Mouse (Mus musculus) CH12.LX (cell line): ENCODE data around the gene Tpsab1. TPM values are rescaled to one million over a fixed set of nuclear protein-coding genes. Genes with fewer than 3 reads are reported as not detected.

ENCODE experiments used
- DNase-seq: peaks from one replicate; pipeline ENCODE4 v3.0.0-alpha.2; 2013; ENCODE audit errors: extremely low read depth
- H3K27ac ChIP-seq: 2 replicates; pipeline ENCODE4 v1.5.1; 2012; ENCODE audit warnings: low read depth, mild to moderate bottlenecking, control low read depth, moderate library complexity; ENCODE audit not compliant: insufficient read depth
- H3K27me3 ChIP-seq: replicated peaks from 2 replicates; pipeline ENCODE3; 2012; ENCODE audit warnings: inconsistent platforms
- H3K36me3 ChIP-seq, 2 experiments: replicated peaks in 1 of 2; 2 replicates each; pipeline versions ENCODE3 to v1.6.1; 2012; ENCODE audit warnings: inconsistent platforms in 1 of 2, low read length in 1 of 2, mild to moderate bottlenecking in 1 of 2, mixed read lengths in 1 of 2, moderate library complexity in 1 of 2; ENCODE audit not compliant: control insufficient read depth in 1 of 2, insufficient read depth in 1 of 2
- H3K4me1 ChIP-seq, 2 experiments: 2 replicates each; pipeline ENCODE4 v1.6.1; 2012; ENCODE audit warnings: inconsistent platforms in 1 of 2, moderate library complexity in 1 of 2; ENCODE audit not compliant: insufficient read depth in 2 of 2, control insufficient read depth in 1 of 2
- H3K4me2 ChIP-seq: 2 replicates; pipeline ENCODE4 v1.6.1; 2012; ENCODE audit warnings: low read depth, mild to moderate bottlenecking, control low read depth; ENCODE audit not compliant: poor library complexity, insufficient read depth, severe bottlenecking
- H3K4me3 ChIP-seq, 3 experiments: fragments of 150-350 bp in 1 of 3; sonication (generic) in 1 of 3; replicated peaks in 1 of 3; 2 replicates each; pipeline versions ENCODE3 to v1.5.1; 2011 to 2012; ENCODE audit warnings: low read depth in 2 of 3, low read length in 2 of 3, mild to moderate bottlenecking in 2 of 3, moderate library complexity in 2 of 3, control low read depth in 1 of 3, improper control_type of control experiment in 1 of 3, inconsistent platforms in 1 of 3, mixed read lengths in 1 of 3; ENCODE audit not compliant: poor library complexity in 1 of 3
- H3K79me2 ChIP-seq: replicated peaks from 2 replicates; pipeline ENCODE4 v1.6.1; 2012; ENCODE audit warnings: mild to moderate bottlenecking, moderate library complexity; ENCODE audit not compliant: control insufficient read depth, poor library complexity, insufficient read depth, severe bottlenecking; ENCODE audit errors: extremely low read depth
- H3K9ac ChIP-seq: 2 replicates; pipeline ENCODE4 v1.6.1; 2012; ENCODE audit warnings: low read depth, mild to moderate bottlenecking, control low read depth, moderate library complexity; ENCODE audit not compliant: insufficient read depth
- H3K9me3 ChIP-seq: replicated peaks from 2 replicates; pipeline ENCODE3; 2012; ENCODE audit warnings: low read length, inconsistent platforms, mixed read lengths
- BHLHE40 ChIP-seq: IDR thresholded peaks from 2 replicates; pipeline ENCODE4 v1.6.1; 2011; ENCODE audit warnings: mild to moderate bottlenecking, low read depth, low read length, improper control_type of control experiment
- CHD2 ChIP-seq: IDR thresholded peaks from 2 replicates; pipeline ENCODE4 v1.6.1; 2011; ENCODE audit warnings: low read length, improper control_type of control experiment
- CTCF ChIP-seq, 2 experiments: IDR thresholded peaks in 1 of 2; conservative IDR thresholded peaks in 1 of 2; 2 replicates each; pipeline ENCODE4 v1.5.1; 2011 to 2012; ENCODE audit warnings: low read depth in 2 of 2, low read length in 2 of 2, improper control_type of control experiment in 1 of 2, inconsistent platforms in 1 of 2, mild to moderate bottlenecking in 1 of 2, moderate library complexity in 1 of 2
- EP300 ChIP-seq: IDR thresholded peaks from 2 replicates; pipeline ENCODE4 v1.6.1; 2011; ENCODE audit warnings: low read length, improper control_type of control experiment
- ETS1 ChIP-seq: conservative IDR thresholded peaks from 2 replicates; pipeline ENCODE4 v1.6.1; 2012; ENCODE audit warnings: low read depth, mild to moderate bottlenecking, inconsistent platforms, low read length, improper control_type of control experiment, moderate library complexity
- GABPA ChIP-seq: IDR thresholded peaks from 2 replicates; pipeline ENCODE4 v1.6.1; 2012; ENCODE audit warnings: low read depth, low read length, improper control_type of control experiment, inconsistent platforms; ENCODE audit not compliant: insufficient replicate concordance
- HCFC1 ChIP-seq: IDR thresholded peaks from 2 replicates; pipeline ENCODE4 v1.6.1; 2012; ENCODE audit warnings: low read depth, mild to moderate bottlenecking, inconsistent platforms, low read length, improper control_type of control experiment
- IRF4 ChIP-seq: IDR thresholded peaks from 2 replicates; pipeline ENCODE4 v1.6.1; 2014; ENCODE audit warnings: low read depth, mild to moderate bottlenecking, inconsistent platforms, low read length, improper control_type of control experiment
- JUN ChIP-seq: IDR thresholded peaks from 2 replicates; pipeline ENCODE4 v1.6.1; 2011; ENCODE audit warnings: low read depth, mild to moderate bottlenecking, low read length, improper control_type of control experiment, moderate library complexity; ENCODE audit not compliant: insufficient read depth
- MAFK ChIP-seq: IDR thresholded peaks from 2 replicates; pipeline ENCODE4 v1.6.1; 2011; ENCODE audit warnings: low read length, improper control_type of control experiment; ENCODE audit not compliant: insufficient replicate concordance
- MAX ChIP-seq: IDR thresholded peaks from 2 replicates; pipeline ENCODE4 v1.6.1; 2011; ENCODE audit warnings: low read length, improper control_type of control experiment
- MAZ ChIP-seq: IDR thresholded peaks from 2 replicates; pipeline ENCODE4 v1.6.1; 2012; ENCODE audit warnings: low read depth, mild to moderate bottlenecking, inconsistent platforms, low read length, improper control_type of control experiment, moderate library complexity
- RAD21 ChIP-seq: IDR thresholded peaks from 2 replicates; pipeline ENCODE4 v1.6.1; 2011; ENCODE audit warnings: low read depth, mild to moderate bottlenecking, low read length, improper control_type of control experiment, moderate library complexity
- SIN3A ChIP-seq: IDR thresholded peaks from 2 replicates; pipeline ENCODE4 v1.6.1; 2012; ENCODE audit warnings: low read length, improper control_type of control experiment, inconsistent platforms
- SMC3 ChIP-seq: IDR thresholded peaks from 2 replicates; pipeline ENCODE4 v1.6.1; 2011; ENCODE audit warnings: low read depth, low read length, improper control_type of control experiment
- TBP ChIP-seq: conservative IDR thresholded peaks from 2 replicates; pipeline ENCODE4 v1.6.1; 2011; ENCODE audit warnings: low read depth, low read length, improper control_type of control experiment
- TCF12 ChIP-seq: IDR thresholded peaks from 2 replicates; pipeline ENCODE4 v1.6.1; 2014; ENCODE audit warnings: low read depth, mild to moderate bottlenecking, inconsistent platforms, low read length, improper control_type of control experiment
- USF1 ChIP-seq: IDR thresholded peaks from 2 replicates; pipeline ENCODE4 v1.6.1; 2014; ENCODE audit warnings: low read depth, mild to moderate bottlenecking, inconsistent platforms, low read length, improper control_type of control experiment
- USF2 ChIP-seq: conservative IDR thresholded peaks from 2 replicates; pipeline ENCODE4 v1.6.1; 2011; ENCODE audit warnings: low read depth, low read length, improper control_type of control experiment
- ZMIZ1 ChIP-seq: IDR thresholded peaks from 2 replicates; pipeline ENCODE4 v1.6.1; 2012; ENCODE audit warnings: low read depth, mild to moderate bottlenecking, inconsistent platforms, low read length, improper control_type of control experiment
- ZNF384 ChIP-seq: IDR thresholded peaks from 2 replicates; pipeline ENCODE4 v1.6.1; 2012; ENCODE audit warnings: low read depth, low read length, improper control_type of control experiment, inconsistent platforms
- dilution Hi-C: fragments of 300-500 bp; cut with MboI; formaldehyde crosslinking; loops from 2 replicates; pipeline ENCODE4 v1.14.3; 2020; ENCODE audit warnings: low sequenced_read_pairs; ENCODE audit not compliant: extremely low pct_unique_long_range_greater_than_20kb, extremely low pct_ligation_motif_present
- in situ Hi-C: fragments of 300-500 bp; cut with MboI; formaldehyde crosslinking; loops from 3 replicates; pipeline ENCODE4 v1.14.3; 2019; ENCODE audit warnings: low sequenced_read_pairs, low pct_ligation_motif_present, low pct_unique_long_range_greater_than_20kb, mixed read lengths
- polyA plus RNA-seq: library from polyadenylated mRNA; unstranded; fragments of >175 nt; gene quantifications from 2 replicates; pipeline ENCODE4 v1.2.1, GENCODE M21; 2012; ENCODE audit warnings: low read depth; ENCODE audit not compliant: insufficient read length
- total RNA-seq, 2 experiments: library from RNA; depleted of rRNA; stranded (reverse); fragments of 300-350 nt in 1 of 2; fragments of >200 nt in 1 of 2; gene quantifications; 2 replicates each; pipeline ENCODE4 v1.2.3; 2012 to 2014

Gene Tpsab1
- total and polyA plus RNA-seq, 3 experiments: not detected

DNA sequence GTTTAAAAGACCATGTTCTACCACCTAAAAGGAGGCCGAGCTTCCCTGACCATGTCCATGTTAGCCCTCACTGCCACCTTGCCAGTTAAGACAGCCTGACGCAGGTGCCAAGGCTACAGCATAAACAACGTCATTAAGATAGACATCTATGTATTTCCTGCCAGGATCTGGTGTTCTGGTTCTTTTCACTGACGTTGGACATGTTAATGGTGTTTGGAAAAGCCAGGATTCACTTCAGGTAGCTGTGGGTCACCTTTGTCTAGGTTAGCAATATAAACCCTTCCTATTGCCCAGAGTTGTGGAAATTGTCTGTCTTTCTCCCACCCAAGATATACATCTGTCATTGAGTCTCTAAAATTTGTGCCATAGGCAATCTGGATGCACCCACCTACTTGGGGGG lies 37.0 kb downstream of the Tpsab1 start, which contains the start of gene Prss28:
Prss28 (plus strand) TSS at position 301 of the 400 bp plus-strand sequence.
- Histone ChIP-seq H3K9me3 (peaks cover 8% of the 10 kb centered on the region), H3K4me1 (no peaks in the 10 kb centered on the region), H3K4me3 (no peak within 1 kb of the TSS), H3K27ac (no peak within 1 kb of the TSS), H3K4me2 (no peak within 1 kb of the TSS), H3K36me3 (no peaks in the 10 kb centered on the region), H3K79me2 (no peaks in the 10 kb centered on the region), H3K27me3 (peaks cover 91% of the 10 kb centered on the region), H3K9ac (no peak within 1 kb of the TSS)
- DNase-seq: no peak
- TF ChIP-seq MAZ (no peak), TCF12 (no peak), SIN3A (no peak), ZMIZ1 (no peak), GABPA (no peak), TBP (no peak), RAD21 (no peak), ETS1 (no peak), MAX (no peak), CHD2 (no peak), ZNF384 (no peak), HCFC1 (no peak), USF1 (no peak), USF2 (no peak), CTCF (conservative IDR thresholded peaks at IDR 0.05 in 1 of 2, IDR thresholded peaks at IDR 0.05 in 1 of 2; ENCODE audit: low read depth in 2 of 2, low read length in 2 of 2) (no peak), IRF4 (no peak), SMC3 (no peak)
- dilution Hi-C loops (no loop called here), in situ Hi-C loops (no loop called here)

- Histone ChIP-seq H3K79me2 (no peaks in the 10 kb centered on the region), H3K4me2 (no peak within 1 kb of the TSS), H3K9me3 (no peaks in the 10 kb centered on the region), H3K36me3 (no peaks in the 10 kb centered on the region), H3K4me1 (peaks cover 4 to 13% of the 10 kb centered on the region in 2 experiments; a peak in 3 of 4 replicates), H3K9ac (no peak within 1 kb of the TSS), H3K27ac (no peak within 1 kb of the TSS), H3K4me3 (no peak within 1 kb of the TSS), H3K27me3 (peaks cover 89% of the 10 kb centered on the region)
- TF ChIP-seq ZNF384 (peak; percentile 42; the same call in 1 of the 2 replicates), SIN3A (no peak), IRF4 (0 out of 2 replicates have a peak, but pooled peaks have one; percentile 14), EP300 (no peak), BHLHE40 (0 out of 2 replicates have a peak, but pooled peaks have one; percentile 20), MAFK (peak; percentile 38; the same call in 1 of the 2 replicates), JUN (no peak)
- dilution Hi-C loops (no loop called here), in situ Hi-C loops (loop anchor here (5.0 kb wide), 1 partner anchor 64 kb away; no protein-coding TSS in a partner anchor)
- no peak for DNase-seq
Observed at GRCm38 (mm10) chr17:25298094-25298493, 47.3 kb downstream of the Tpsab1 start, which contains the start of gene Prss34. TSS of gene Prss34 (plus strand) at chr17:25298394.
